Mouse (Mus musculus) heart, adult 2 months (tissue): ENCODE measurements around the gene Tbr1. TPM values are rescaled to one million over a fixed set of nuclear protein-coding genes. Genes with fewer than 3 reads are reported as not detected.

ENCODE experiments used
- DNase-seq, 2 experiments: peaks; one replicate each; pipeline ENCODE4 v3.0.0; 2021
- H3K27ac ChIP-seq: fragments of 200-600 bp; 2 replicates; pipeline ENCODE4 v1.8.1; 2022
- H3K27me3 ChIP-seq: fragments of 200-500 bp; 2 replicates; pipeline ENCODE4 v1.6.1; 2012; ENCODE audit warnings: mild to moderate bottlenecking, low read length, inconsistent platforms, mixed read lengths; ENCODE audit not compliant: control insufficient read depth, insufficient read depth
- H3K36me3 ChIP-seq: fragments of 200-500 bp; 2 replicates; pipeline ENCODE4 v1.6.1; 2012; ENCODE audit warnings: low read length, inconsistent platforms; ENCODE audit not compliant: control insufficient read depth, insufficient read depth
- H3K4me1 ChIP-seq: fragments of 200-500 bp; 2 replicates; pipeline ENCODE4 v1.6.1; 2011; ENCODE audit warnings: low read length; ENCODE audit not compliant: control insufficient read depth, insufficient read depth
- H3K4me3 ChIP-seq: fragments of 200-600 bp; 2 replicates; pipeline ENCODE4 v1.8.1; 2022
- H3K79me2 ChIP-seq: fragments of 200-500 bp; replicated peaks from 2 replicates; pipeline ENCODE4 v1.6.1; 2012; ENCODE audit warnings: mild to moderate bottlenecking, inconsistent platforms, low read length, moderate library complexity, mixed read lengths; ENCODE audit not compliant: control insufficient read depth, insufficient read depth
- H3K9ac ChIP-seq: fragments of 200-500 bp; 2 replicates; pipeline ENCODE4 v1.6.1; 2012; ENCODE audit warnings: low read depth, mild to moderate bottlenecking, control low read depth, inconsistent platforms, low read length, mixed read lengths
- CTCF ChIP-seq: fragments of 200-600 bp; IDR thresholded peaks from 2 replicates; pipeline ENCODE4 v1.8.1; 2022; ENCODE audit warnings: antibody characterized with exemption, mild to moderate bottlenecking, moderate library complexity
- EP300 ChIP-seq: fragments of 200-500 bp; IDR thresholded peaks from 2 replicates; pipeline ENCODE4 v1.6.1; 2011; ENCODE audit warnings: low read depth, low read length, control low read depth; ENCODE audit not compliant: insufficient read depth
- POLR2A ChIP-seq: fragments of 200-500 bp; IDR thresholded peaks from 2 replicates; pipeline ENCODE4 v1.6.1; 2011; ENCODE audit warnings: mild to moderate bottlenecking, low read depth, low read length, control low read depth; ENCODE audit not compliant: insufficient read depth
- WGBS: fragments of 180-500 bp; shearing (Covaris S2); methylation state at CpG from one replicate; pipeline ENCODE4 v1.1.7; 2018; 5-methylcytosine and 5-hydroxymethylcytosine counted together
- intact Hi-C: fragments of 180-260 bp; cut with DNase I; formaldehyde crosslinking; loops from one replicate; pipeline ENCODE4 v1.15.1; 2025
- polyA plus RNA-seq: library from polyadenylated mRNA; depleted of rRNA; stranded (reverse); fragments of >200 nt; gene quantifications from 2 replicates; pipeline ENCODE4 v1.2.3, GENCODE M21; 2012
- total RNA-seq, 2 experiments: library from RNA; stranded (reverse); gene quantifications; 2 replicates each; pipeline ENCODE4 v1.2.3; 2021

The Tbr1 gene
- total and polyA plus RNA-seq, 3 experiments, result 0.09 TPM; not detected in 2

GRCm38 (mm10) chr2:61810751-61811150, 8.0 kb downstream of the Tbr1 start:
- Histone ChIP-seq H3K27me3 (peaks cover 47% of the 10 kb centered on the region), H3K36me3 (no peaks in the 10 kb centered on the region), H3K4me1 (no peaks in the 10 kb centered on the region; the same call in 1 of the 2 replicates), H3K4me3 (no peak overlapping the region), H3K9ac (no peak overlapping the region), H3K27ac (no peak overlapping the region), H3K79me2 (no peaks in the 10 kb centered on the region)
- TF ChIP-seq CTCF (no peak), EP300 (no peak), POLR2A (no peak)
- 76% methylated on average over 4 of the region's 4 CpGs for WGBS
- intact Hi-C loops, result loop anchor here (5.0 to 10.0 kb wide), 2 partner anchors 98 to 146 kb away; partner anchors contain the start of gene Psmd14
- DNase-seq, result no peak

GRCm38 (mm10) chr2:61811163-61811506, 8.4 kb downstream of the Tbr1 start:
- intact Hi-C loops, result loop anchor here (5.0 to 10.0 kb wide), 2 partner anchors 99 to 146 kb away; partner anchors contain the start of gene Psmd14
- Histone ChIP-seq H3K4me3 (no peak overlapping the region), H3K27ac (no peak overlapping the region), H3K36me3 (no peaks in the 10 kb centered on the region), H3K79me2 (no peaks in the 10 kb centered on the region), H3K27me3 (peaks cover 51% of the 10 kb centered on the region), H3K9ac (no peak overlapping the region), H3K4me1 (no peaks in the 10 kb centered on the region; the same call in 1 of the 2 replicates)
- TF ChIP-seq CTCF, result no peak
- no peak for TF ChIP-seq EP300
- TF ChIP-seq POLR2A, result no peak
- 60% methylated on average over 8 of the region's 8 CpGs for WGBS
- no peak for DNase-seq

GRCm38 (mm10) chr2:61811507-61812421, 9.0 kb downstream of the Tbr1 start:
- TF ChIP-seq POLR2A, result no peak
- TF ChIP-seq CTCF, result peak; percentile 41
- no peak for TF ChIP-seq EP300
- Histone ChIP-seq H3K79me2 (no peaks in the 10 kb centered on the region), H3K9ac (peak overlapping the region; percentile 60), H3K27ac (no peak overlapping the region), H3K4me3 (peak overlapping the region; percentile 43), H3K36me3 (no peaks in the 10 kb centered on the region), H3K4me1 (no peaks in the 10 kb centered on the region; the same call in 1 of the 2 replicates), H3K27me3 (peaks cover 50% of the 10 kb centered on the region)
- WGBS, result 4% methylated on average over 108 of the region's 121 CpGs
- peak; percentile 64 to 67 for DNase-seq
- intact Hi-C loops, result loop anchor here (5.0 to 10.0 kb wide), 2 partner anchors 99 to 147 kb away; partner anchors contain the start of gene Psmd14

- no peak overlapping the region; the same call in 1 of the 2 replicates for H3K9ac ChIP-seq
- intact Hi-C loops, result loop anchor here (5.0 to 10.0 kb wide), 2 partner anchors 100 to 148 kb away; partner anchors contain the start of gene Psmd14
- TF ChIP-seq POLR2A, result no peak
- TF ChIP-seq CTCF, result no peak
- no peak for TF ChIP-seq EP300
- WGBS, result 17% methylated on average over 12 of the region's 12 CpGs
- H3K4me1 ChIP-seq, result no peaks in the 10 kb centered on the region; the same call in 1 of the 2 replicates
- H3K27me3 ChIP-seq, result peaks cover 42% of the 10 kb centered on the region
- no peak overlapping the region for H3K27ac ChIP-seq
- peak; percentile 4 to 24 for DNase-seq
- H3K79me2 ChIP-seq, result no peaks in the 10 kb centered on the region
- H3K4me3 ChIP-seq, result peak overlapping the region; percentile 43; the same call in 1 of the 2 replicates
- no peaks in the 10 kb centered on the region for H3K36me3 ChIP-seq
These were observed 9.8 kb downstream of the Tbr1 start for GRCm38 (mm10) chr2:61812536-61812935.

GRCm38 (mm10) chr2:61813106-61813505, 10.4 kb downstream of the Tbr1 start:
- Histone ChIP-seq H3K79me2 (no peaks in the 10 kb centered on the region), H3K4me3 (no peak overlapping the region), H3K36me3 (no peaks in the 10 kb centered on the region), H3K27me3 (peaks cover 42% of the 10 kb centered on the region), H3K9ac (no peak overlapping the region), H3K4me1 (no peaks in the 10 kb centered on the region; the same call in 1 of the 2 replicates), H3K27ac (no peak overlapping the region)
- intact Hi-C loops, result loop anchor here (5.0 to 10.0 kb wide), 2 partner anchors 101 to 148 kb away; partner anchors contain the start of gene Psmd14
- peak; percentile 2 to 19 for DNase-seq
- WGBS, result 37% methylated on average over 6 of the region's 6 CpGs
- TF ChIP-seq POLR2A (no peak), EP300 (no peak), CTCF (no peak)
